Mouse (Mus musculus): ENCODE data around the gene Ddx4.

The Ddx4 gene

DNA sequence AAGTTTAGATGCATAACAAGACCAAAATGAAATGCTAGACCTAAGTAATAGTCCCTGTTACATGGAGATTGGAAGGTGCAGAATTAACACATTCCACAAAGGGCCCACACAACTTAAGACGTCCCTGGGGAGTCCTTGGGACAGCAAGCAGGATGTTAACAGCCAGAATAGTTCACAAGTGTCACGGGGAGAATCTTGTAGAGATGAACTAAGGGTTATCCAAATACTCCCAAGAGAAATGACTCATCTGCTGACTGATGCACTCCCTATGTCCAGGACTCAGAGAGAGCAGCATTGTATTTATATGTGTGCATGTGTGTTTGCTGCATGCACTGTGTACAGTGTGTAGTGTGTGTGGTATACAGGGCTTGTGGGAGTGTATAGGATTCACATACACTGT is 95.8 kb downstream of the Ddx4 start:
- ATAC-seq (ENCODE audit: low TSS enrichment), result no peak

DNA sequence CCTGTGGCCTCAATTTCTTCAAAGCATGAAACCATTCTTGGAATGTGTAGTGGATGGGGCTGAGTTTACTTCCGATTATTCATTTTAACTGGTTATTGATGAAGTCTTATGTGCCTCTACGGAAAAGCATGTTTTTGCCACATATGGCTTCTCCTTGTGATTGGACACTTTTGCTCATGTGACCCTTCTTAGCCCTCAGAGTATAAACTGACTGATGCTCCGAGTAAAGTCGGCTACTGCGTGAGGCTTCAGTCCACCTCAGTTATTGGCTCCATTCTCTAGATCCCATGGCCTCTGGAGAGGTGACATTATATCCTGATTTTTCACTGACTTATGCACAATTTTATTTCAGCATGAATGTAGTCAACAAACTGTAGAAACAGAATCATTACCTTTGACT is 99.0 kb downstream of the Ddx4 start:
- no peak for ATAC-seq (ENCODE audit: low TSS enrichment)

DNA sequence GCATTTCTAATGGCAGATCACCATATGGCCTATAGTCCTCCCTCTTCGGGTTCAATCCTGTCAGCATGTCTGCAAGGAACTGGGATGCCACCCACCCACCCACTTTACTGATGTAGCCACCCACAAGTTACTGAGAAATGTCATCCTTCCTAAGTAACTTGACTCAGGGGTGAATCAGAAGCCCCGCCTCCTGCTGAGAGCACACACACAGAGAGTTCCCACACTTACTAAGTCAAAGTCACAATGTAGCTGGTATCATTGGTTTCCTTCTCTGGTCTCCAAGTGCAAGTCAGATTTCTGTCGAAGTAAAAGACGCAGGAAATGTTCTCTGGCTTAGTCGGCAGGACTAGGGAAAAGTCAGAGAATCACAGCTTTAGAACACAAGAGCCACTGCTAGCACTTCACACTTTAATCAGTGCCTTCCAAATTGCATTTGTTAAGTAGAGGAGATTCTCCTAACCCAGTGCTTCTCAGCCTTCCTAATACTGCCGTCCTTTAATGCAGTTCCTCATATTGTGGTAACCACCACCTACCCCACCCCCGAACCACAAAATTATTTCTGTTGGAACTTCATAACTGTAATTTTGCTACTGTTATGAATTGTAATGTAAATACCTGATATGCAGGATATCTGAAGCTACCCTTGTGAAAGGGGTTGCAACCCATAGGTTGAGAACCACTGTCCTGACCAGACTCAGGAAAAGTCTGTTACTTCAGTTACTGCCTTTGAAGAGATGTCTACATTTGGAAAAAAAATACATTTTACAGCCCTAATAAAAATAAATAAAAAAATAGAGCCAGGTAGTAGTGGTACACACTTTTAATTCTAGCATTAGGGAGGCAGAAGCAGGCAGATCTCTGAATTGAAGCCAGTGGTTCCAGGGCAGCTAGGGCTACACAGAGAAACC is 100.4 kb downstream of the Ddx4 start:
- no peak for ATAC-seq (ENCODE audit: low TSS enrichment)

Data from frontal cortex, adult (tissue).